Mouse (Mus musculus) liver, postnatal 0 days (tissue): ENCODE measurements around the gene Rph3a. TPM values are rescaled to one million over a fixed set of nuclear protein-coding genes. Genes with fewer than 3 reads are reported as not detected.
"Not testable (repeated sequence)": the region's sequence is repeated elsewhere in the genome, so short reads cannot be mapped to it uniquely, and the experiment has no call there.

Source experiments
- ATAC-seq: fragments of 200-750 bp; cut with Nextera tagmentation; 2 replicates; pipeline ENCODE4 v1.8.0; 2017; ENCODE audit warnings: mild to moderate bottlenecking, moderate library complexity
- DNase-seq: peaks from one replicate; pipeline ENCODE4 v3.0.0-alpha.2; 2016
- H3K27ac ChIP-seq: fragments of 300-500 bp; sonication (generic); 2 replicates; pipeline ENCODE4 v1.5.1; 2014; ENCODE audit warnings: antibody characterized with exemption, moderate library complexity, mild to moderate bottlenecking, low read depth
- H3K27me3 ChIP-seq: fragments of 300-500 bp; sonication (generic); 2 replicates; pipeline ENCODE4 v1.6.1; 2014; ENCODE audit warnings: low read length, control low read depth, mixed read lengths; ENCODE audit not compliant: insufficient read depth
- H3K36me3 ChIP-seq: fragments of 300-500 bp; sonication (generic); replicated peaks from 2 replicates; pipeline ENCODE4 v1.6.1; 2014; ENCODE audit warnings: mild to moderate bottlenecking, control low read depth, low read length, moderate library complexity, mixed read lengths; ENCODE audit not compliant: insufficient read depth
- H3K4me1 ChIP-seq: fragments of 300-500 bp; sonication (generic); 2 replicates; pipeline ENCODE4 v1.6.1; 2014; ENCODE audit warnings: antibody characterized with exemption, mild to moderate bottlenecking, control low read depth; ENCODE audit not compliant: insufficient read depth
- H3K4me2 ChIP-seq: fragments of 300-500 bp; sonication (generic); 2 replicates; pipeline ENCODE4 v1.6.1; 2014; ENCODE audit warnings: low read depth, mild to moderate bottlenecking, low read length, moderate library complexity, mixed read lengths
- H3K4me3 ChIP-seq: fragments of 300-500 bp; sonication (generic); 2 replicates; pipeline ENCODE4 v1.5.1; 2014; ENCODE audit warnings: low read depth, low read length
- H3K9ac ChIP-seq: fragments of 300-500 bp; sonication (generic); replicated peaks from 2 replicates; pipeline ENCODE4 v1.6.1; 2014; ENCODE audit warnings: mild to moderate bottlenecking, moderate library complexity
- H3K9me3 ChIP-seq: fragments of 300-500 bp; sonication (generic); 2 replicates; pipeline ENCODE4 v1.6.1; 2016; ENCODE audit warnings: mild to moderate bottlenecking, control low read depth, low read length, mixed read lengths
- CTCF ChIP-seq: sonication (generic); IDR thresholded peaks from 2 replicates; pipeline ENCODE4 v1.5.1; 2016; ENCODE audit warnings: antibody characterized with exemption, low read depth
- EP300 ChIP-seq: IDR thresholded peaks from 2 replicates; pipeline ENCODE4 v1.6.1; 2016; ENCODE audit warnings: antibody characterized with exemption, low read depth, mild to moderate bottlenecking
- WGBS: fragments of 180-500 bp; shearing (Covaris S2); extraction: QIAGEN DNeasy Blood & Tissue Kit; methylation state at CpG from one replicate; pipeline ENCODE4 v1.1.7; 2014; ENCODE audit not compliant: insufficient replicate concordance; 5-methylcytosine and 5-hydroxymethylcytosine counted together
- polyA plus RNA-seq: library from polyadenylated mRNA; unstranded; fragments of >200 nt; fragmentation: Nextera tagmentation; extraction: Ambion mirVana; gene quantifications from 2 replicates; pipeline ENCODE4 v1.2.1, GENCODE M21; 2015

Rph3a gene
- polyA plus RNA-seq, 1 experiment from 2014 or later = 0.02 TPM

DNA sequence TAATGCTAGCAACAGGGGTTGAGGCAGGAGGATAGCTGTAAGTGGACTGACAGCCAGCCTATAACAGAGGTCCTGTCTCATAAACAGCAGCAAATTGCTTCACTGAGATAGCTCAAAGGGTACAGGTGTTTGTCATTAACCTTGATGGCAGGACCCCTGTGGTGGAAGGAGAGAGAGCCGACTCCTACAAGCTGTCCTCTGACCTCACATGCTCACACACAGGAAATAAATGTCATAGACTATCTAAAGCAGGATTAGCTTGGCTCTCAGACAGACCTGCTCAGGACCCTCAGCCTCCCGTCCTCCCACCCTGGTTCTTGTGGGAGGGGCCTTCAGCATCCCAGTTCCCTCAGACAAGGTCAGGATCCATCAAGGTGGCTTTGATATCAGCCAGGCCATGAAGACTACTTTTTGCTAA is 117.6 kb downstream of the Rph3a start:
- Histone ChIP-seq H3K9me3 (no peaks in the 10 kb centered on the region), H3K4me2 (no peak overlapping the region), H3K4me3 (no peak overlapping the region), H3K27ac (no peak overlapping the region), H3K36me3 (no peaks in the 10 kb centered on the region), H3K9ac (no peak overlapping the region), H3K4me1 (no peaks in the 10 kb centered on the region), H3K27me3 (no peaks in the 10 kb centered on the region)
- TF ChIP-seq CTCF = no peak
- TF ChIP-seq EP300 = no peak
- 69% methylated on average over 2 of the region's 2 CpGs for WGBS
- DNase-seq (no peak), ATAC-seq (no peak)

DNA sequence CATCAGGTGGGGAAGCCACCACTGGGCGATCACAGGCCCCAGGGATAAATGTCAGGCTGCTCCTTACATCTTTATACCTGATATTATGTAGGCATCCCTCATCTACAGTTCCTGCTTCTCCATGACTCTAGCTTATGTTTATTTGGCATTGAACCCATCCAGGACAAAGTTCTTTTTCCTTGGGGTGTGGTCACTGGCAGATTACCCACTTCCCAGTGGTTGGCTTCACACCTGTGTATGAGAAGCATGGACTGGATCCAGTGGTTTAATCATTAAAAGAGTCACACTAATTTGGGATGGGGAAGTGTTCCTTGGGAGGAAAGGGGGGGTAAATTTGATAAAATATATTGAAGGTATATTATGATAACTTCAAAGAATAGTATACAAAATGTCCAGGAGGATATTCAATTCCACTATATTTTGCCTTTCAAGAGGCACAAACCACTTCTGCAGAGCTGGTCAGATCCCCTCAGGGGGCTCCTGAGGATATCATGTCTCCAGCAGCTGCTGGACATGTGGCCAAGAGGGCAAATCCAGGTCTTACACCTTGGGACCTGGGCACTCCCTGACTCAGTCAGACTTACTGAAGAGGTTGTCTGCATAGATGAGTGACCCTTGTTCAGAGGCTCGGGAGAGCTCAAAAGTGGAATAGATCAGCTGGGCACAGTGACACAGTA is 118.2 kb downstream of the Rph3a start:
- not testable (repeated sequence) for H3K4me2 ChIP-seq, H3K36me3 ChIP-seq, H3K9ac ChIP-seq, H3K4me1 ChIP-seq, H3K4me3 ChIP-seq, H3K27me3 ChIP-seq, DNase-seq, H3K9me3 ChIP-seq, H3K27ac ChIP-seq, ATAC-seq
- 73% methylated on average over 2 of the region's 2 CpGs for WGBS

DNA sequence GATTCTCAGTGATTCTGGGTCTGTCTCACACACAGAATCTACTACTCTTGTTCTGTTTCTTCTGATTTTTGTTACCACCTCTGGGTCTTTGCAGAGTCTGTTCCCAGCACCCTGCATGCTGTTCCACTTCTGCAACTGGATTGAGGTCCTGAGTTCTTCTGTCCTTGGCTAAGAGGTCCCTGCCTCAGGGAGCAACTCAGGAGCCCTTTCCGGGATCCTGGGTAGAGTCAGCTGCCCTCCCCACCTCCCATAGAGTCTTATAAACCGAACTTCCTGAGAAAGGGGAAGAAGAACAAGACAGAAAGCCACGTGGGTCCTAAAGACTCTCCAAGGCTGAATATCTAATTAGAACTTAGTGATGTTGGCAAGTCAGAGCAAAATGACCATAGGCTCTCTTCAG is 118.9 kb downstream of the Rph3a start:
- no peaks in the 10 kb centered on the region for H3K36me3 ChIP-seq
- H3K4me2 ChIP-seq = no peak overlapping the region
- no peaks in the 10 kb centered on the region for H3K9me3 ChIP-seq
- no peak overlapping the region for H3K4me3 ChIP-seq
- H3K4me1 ChIP-seq = no peaks in the 10 kb centered on the region
- no peaks in the 10 kb centered on the region for H3K27me3 ChIP-seq
- H3K27ac ChIP-seq = no peak overlapping the region
- TF ChIP-seq EP300 = no peak
- no peak for TF ChIP-seq CTCF
- DNase-seq = no peak
- ATAC-seq = no peak
- H3K9ac ChIP-seq = no peak overlapping the region
- 22% methylated on average over 3 of the region's 3 CpGs for WGBS

Other genes with a start within 250 kb of the Rph3a start
- gene Oas3, start 232.4 kb downstream of the Rph3a start, polyA plus RNA-seq = 1.8 and 2.1 TPM in 2 replicates
- 0.15 and 0.20 TPM in 2 replicates for gene Oas1e, start 214.6 kb downstream of the Rph3a start, polyA plus RNA-seq
- 0.58 and 0.60 TPM in 2 replicates for gene Oas1c, start 197.6 kb downstream of the Rph3a start, polyA plus RNA-seq
- not detected in 2 replicates for gene Oas1f, start 162.7 kb downstream of the Rph3a start, polyA plus RNA-seq
- gene Oas1h, start 148.7 kb downstream of the Rph3a start, polyA plus RNA-seq = not detected in 2 replicates
- 2.5 and 2.9 TPM in 2 replicates for gene Oas1g, start 122.5 kb downstream of the Rph3a start, polyA plus RNA-seq
- gene Oas1a, start 102.6 kb downstream of the Rph3a start, polyA plus RNA-seq = 5.8 and 6.9 TPM in 2 replicates
- gene Oas1d, start 95.6 kb downstream of the Rph3a start, polyA plus RNA-seq = not detected in 2 replicates
- gene Ptpn11, start 181.3 kb upstream of the Rph3a start, polyA plus RNA-seq = 9.6 and 10.6 TPM in 2 replicates
- gene Rpl6, start 194.4 kb upstream of the Rph3a start, polyA plus RNA-seq = 315 and 325 TPM in 2 replicates
- gene Hectd4, start 210.1 kb upstream of the Rph3a start, polyA plus RNA-seq = 3.3 and 3.6 TPM in 2 replicates